Mouse (Mus musculus) kidney, postnatal 14 days (tissue): ENCODE results near the gene Olfr482.

Source experiments
- DNase-seq: peaks from one replicate; pipeline ENCODE4 v3.0.0; 2022; ENCODE audit warnings: mixed read lengths

Olfr482 gene

DNA sequence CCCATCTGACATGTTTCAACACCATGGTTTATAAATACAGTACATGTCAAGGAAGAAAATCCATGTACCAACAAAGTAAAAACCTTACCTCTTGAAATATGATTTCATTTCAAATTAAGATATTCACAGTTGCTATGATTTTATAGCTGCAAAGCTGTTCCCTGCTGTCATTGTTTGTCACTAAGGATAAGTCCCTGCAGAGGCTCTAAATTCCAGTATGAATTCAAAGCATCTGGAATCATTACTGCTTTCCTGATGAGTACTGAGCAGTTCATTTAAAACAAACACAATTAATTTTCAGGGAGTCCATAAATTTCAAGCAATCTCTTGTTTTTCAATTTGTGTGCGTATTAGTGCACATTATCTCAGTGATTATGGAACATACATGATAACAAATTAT is at the start of gene Olfr482:
Olfr482 (minus strand) TSS at position 101 of the 400 bp plus-strand sequence.
- no peak for DNase-seq

GRCm38 (mm10) chr7:108127349-108127748 is 30.0 kb upstream of the Olfr482 start, which contains the start of gene Olfr484:
Gene Olfr484 (minus strand): TSS chr7:108127449.
- DNase-seq: no peak

DNA sequence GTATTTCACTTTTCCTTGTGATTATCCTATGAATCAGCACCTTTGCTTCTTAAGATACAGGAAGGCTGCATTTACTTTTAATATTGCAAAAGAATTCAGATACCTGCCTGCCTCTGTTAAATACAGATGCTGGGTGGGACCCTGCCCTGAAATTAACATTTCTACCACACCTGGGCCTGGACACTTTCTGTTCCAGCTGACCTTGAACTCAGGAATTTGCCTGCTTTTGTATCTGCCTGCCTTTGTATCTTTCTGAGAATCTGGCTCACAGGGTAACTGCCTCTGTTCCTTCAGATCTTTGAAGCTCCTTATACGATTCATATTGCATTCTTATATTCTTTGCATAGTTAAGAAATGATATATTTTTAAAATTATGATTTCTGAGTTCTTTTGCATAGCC is 24.0 kb upstream of the Olfr482 start:
- DNase-seq: no peak

DNA sequence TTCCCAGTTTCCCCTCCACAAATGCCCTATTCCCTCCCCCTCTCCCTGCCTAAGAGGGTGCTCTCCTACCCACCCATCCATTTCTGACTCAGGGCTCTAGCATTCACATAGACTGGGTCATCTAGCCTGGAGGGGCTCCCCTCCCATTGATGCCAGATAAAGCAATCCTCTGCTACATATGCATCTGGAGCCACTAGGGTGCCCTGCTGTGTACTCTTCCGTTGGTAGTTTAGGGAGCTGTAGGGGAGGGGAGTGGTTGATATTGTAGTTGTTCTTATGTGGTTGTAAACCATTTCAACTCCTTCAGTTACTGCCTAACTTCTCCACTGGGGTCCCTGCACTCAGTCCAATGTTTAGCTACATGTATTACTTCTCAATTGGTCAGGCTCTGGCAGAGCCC is 23.3 kb upstream of the Olfr482 start:
- no peak for DNase-seq

- DNase-seq: no peak
Observed at GRCm38 (mm10) chr7:108100549-108100948, 3.2 kb upstream of the Olfr482 start, which contains the start of gene Olfr483. Gene Olfr483 (plus strand): TSS chr7:108100849.

- DNase-seq: no peak
Observed at GRCm38 (mm10) chr7:108079555-108079954, 17.8 kb downstream of the Olfr482 start, which contains the start of gene Olfr481. Gene Olfr481 (plus strand): TSS chr7:108079855.

DNA sequence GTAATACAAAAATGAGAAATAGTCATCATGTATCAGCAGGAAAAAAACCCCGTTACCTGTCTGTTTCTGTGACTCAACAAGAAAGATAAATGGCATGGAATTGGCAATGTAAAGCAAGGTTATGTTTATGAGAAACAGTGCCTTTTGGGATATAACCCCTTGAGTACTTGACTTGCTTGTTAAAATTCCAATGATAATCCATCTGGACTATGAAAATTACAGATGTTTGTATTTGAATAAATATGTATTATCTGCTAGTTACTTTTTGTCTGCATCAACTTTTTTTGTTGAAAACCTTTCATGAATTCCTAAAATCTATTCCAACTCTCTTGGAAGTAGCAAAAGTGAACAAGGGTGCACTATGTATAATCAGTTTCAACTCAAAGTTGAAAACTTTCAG is 30.1 kb downstream of the Olfr482 start, which contains the start of gene Olfr480:
Olfr480 (minus strand) TSS at position 101 of the 400 bp plus-strand sequence.
- DNase-seq: no peak

GRCm38 (mm10) chr7:108050393-108050792 is 47.0 kb downstream of the Olfr482 start, which contains the start of gene Olfr479:
Gene Olfr479 (plus strand): TSS chr7:108050693.
- DNase-seq: no peak
